In the genomic region with DNA sequence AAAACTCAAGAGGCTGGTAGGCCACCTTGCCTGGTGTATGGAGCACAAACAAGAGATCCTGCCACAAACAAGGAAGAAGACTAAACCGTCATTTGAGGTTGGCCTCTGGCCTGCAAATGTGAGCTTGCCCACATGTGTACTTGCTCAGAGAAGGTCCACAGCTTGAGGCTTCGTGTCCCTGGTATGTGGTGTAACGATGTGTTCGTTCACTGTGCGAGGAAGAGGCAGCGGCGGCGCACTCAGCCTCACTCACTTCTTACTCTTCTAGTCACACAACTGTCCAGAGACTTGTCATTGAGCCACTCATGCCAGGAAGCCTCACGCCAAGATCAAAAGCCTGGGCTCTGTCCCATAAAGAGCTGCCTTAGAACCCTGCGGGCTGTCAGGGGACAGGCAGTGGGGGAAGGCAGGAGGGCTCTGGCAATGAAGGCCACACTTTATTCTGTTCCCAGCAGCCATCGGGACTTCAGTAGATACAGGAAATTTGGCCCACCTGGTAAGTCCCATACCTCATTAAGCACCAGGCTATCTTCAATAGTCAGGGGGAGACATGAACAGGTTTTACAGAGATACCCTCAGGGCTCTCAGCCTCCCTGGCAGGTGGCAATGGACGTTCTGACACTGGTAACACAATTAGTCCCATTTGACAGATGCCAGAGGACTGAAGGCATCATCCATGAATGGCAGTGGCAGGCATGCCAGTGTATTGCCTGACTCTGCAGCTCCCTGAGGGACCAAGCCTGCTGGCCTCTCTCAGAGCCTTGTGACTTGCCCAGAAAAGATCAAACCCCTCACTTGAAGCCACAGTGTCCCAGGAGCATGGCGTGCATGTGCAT, we compare ENCODE assay signal across 22 mouse cellular contexts. TPM values are rescaled to one million over a fixed set of nuclear protein-coding genes. Genes with fewer than 3 reads are reported as not detected.
DNase-seq lines count a peak whose midpoint lies in the region; ATAC-seq and TF ChIP-seq lines count a peak whose summit lies in the region.
"Had no signal": no experiment of that assay in that cellular context is flagged by ENCODE, and none has a peak within 500 bp of the region (broad histone marks: within the 10 kb centered on the region; RNA-seq: fewer than 3 reads in every experiment).

No protein-coding gene starts in this region.

- TF ChIP-seq CTCF in heart, adult 2 months (IDR thresholded peaks at IDR 0.05) = no peak
- no peak for TF ChIP-seq CTCF in lung, postnatal 0 days (IDR thresholded peaks at IDR 0.05)

- H3K79me2 ChIP-seq in heart, adult 2 months (replicated peaks; ENCODE audit: control insufficient read depth, insufficient read depth, low read length) = no peaks in the 10 kb centered on the region

- no peak for TF ChIP-seq EP300 in heart, adult 2 months (IDR thresholded peaks at IDR 0.05; ENCODE audit: insufficient read depth, low read depth, low read length)
- TF ChIP-seq EP300 in lung, postnatal 0 days (IDR thresholded peaks at IDR 0.05) = peak; percentile 8; the same call in 1 of the 2 replicates

- H3K4me2 ChIP-seq in lung, postnatal 0 days (replicated peaks; ENCODE audit: low read depth, low read length) = no peak overlapping the region
- H3K4me2 ChIP-seq: embryonic facial prominence, embryonic 12.5 days; hindbrain, embryonic 15.5 days; intestine, embryonic 15.5 days; limb, embryonic 15.5 days; midbrain, embryonic 12.5 days; neural tube, embryonic 12.5 days had no signal

- peaks cover 16% of the 10 kb centered on the region for H3K4me1 ChIP-seq in heart, adult 2 months (ENCODE audit: control insufficient read depth, insufficient read depth, low read length)
- peaks cover 8% of the 10 kb centered on the region; the same call in 1 of the 2 replicates for H3K4me1 ChIP-seq in lung, postnatal 0 days (ENCODE audit: insufficient read depth, low read depth, low read length)
- H3K4me1 ChIP-seq: embryonic facial prominence, embryonic 12.5 days; hindbrain, embryonic 15.5 days; midbrain, embryonic 12.5 days; neural tube, embryonic 12.5 days had no signal

- TF ChIP-seq POLR2A in heart, adult 2 months (IDR thresholded peaks at IDR 0.05; ENCODE audit: insufficient read depth, low read depth, low read length) = no peak

- intact Hi-C loops in heart, adult 2 months (cut with DNase I) = no loop called here

- H3K27ac ChIP-seq in heart, adult 2 months = 0 out of 2 replicates have a peak overlapping the region, but pooled peaks have one; percentile 20
- H3K27ac ChIP-seq in lung, postnatal 0 days (ENCODE audit: low read length) = no peak overlapping the region
- H3K27ac ChIP-seq: embryonic facial prominence, embryonic 12.5 days; hindbrain, embryonic 15.5 days; intestine, embryonic 15.5 days; limb, embryonic 15.5 days; midbrain, embryonic 12.5 days; neural tube, embryonic 12.5 days had no signal

- no peak overlapping the region for H3K9ac ChIP-seq in heart, adult 2 months (ENCODE audit: low read depth, low read length)
- H3K9ac ChIP-seq in lung, postnatal 0 days (replicated peaks; ENCODE audit: low read depth) = no peak overlapping the region
- H3K9ac ChIP-seq: embryonic facial prominence, embryonic 12.5 days; hindbrain, embryonic 15.5 days; intestine, embryonic 15.5 days; limb, embryonic 15.5 days; liver, postnatal 0 days; midbrain, embryonic 12.5 days; neural tube, embryonic 12.5 days had no signal

- DNase-seq in adrenal gland, postnatal 10 days = peak; percentile 44
- DNase-seq in adrenal gland, postnatal 25 days = no peak
- DNase-seq in heart, adult 2 months = no peak
- no peak for DNase-seq in heart, postnatal 4 days
- peak; percentile 65 for DNase-seq in lung, postnatal 0 days (ENCODE audit: low spot score)
- DNase-seq in lung, adult 18-20 months = no peak
- peak; percentile 53 for DNase-seq in skeletal muscle tissue, adult 2 months (ENCODE audit: low read depth, low spot score)
- DNase-seq: cerebellum, postnatal 10 days; heart, postnatal 36 days; kidney, adult 9 months; kidney, postnatal 36 days; liver, postnatal 0 days; thymus, postnatal 25 days had no signal

- no peaks in the 10 kb centered on the region for H3K9me3 ChIP-seq in lung, postnatal 0 days (ENCODE audit: low read length)
- H3K9me3 ChIP-seq: embryonic facial prominence, embryonic 12.5 days; hindbrain, embryonic 15.5 days; intestine, embryonic 15.5 days; limb, embryonic 15.5 days; midbrain, embryonic 12.5 days; neural tube, embryonic 12.5 days had no signal

- WGBS in heart, adult 2 months = 56% methylated on average over 13 of the region's 13 CpGs
- 47% methylated on average over 13 of the region's 13 CpGs for WGBS in lung, postnatal 0 days

- peak; percentile 70 for ATAC-seq in lung, postnatal 0 days
- ATAC-seq: activated CD4-positive, CD25-positive, alpha-beta regulatory T cell, adult 4 months; CD4-positive, CD25-positive, alpha-beta regulatory T cell, adult 4 months; forebrain, embryonic 14.5 days; intestine, embryonic 15.5 days; liver, postnatal 0 days had no signal

- no peak overlapping the region for H3K4me3 ChIP-seq in heart, adult 2 months
- H3K4me3 ChIP-seq in lung, postnatal 0 days (ENCODE audit: low read depth, low read length) = no peak overlapping the region
- H3K4me3 ChIP-seq: embryonic facial prominence, embryonic 12.5 days; hindbrain, embryonic 15.5 days; intestine, embryonic 15.5 days; limb, embryonic 15.5 days; midbrain, embryonic 12.5 days; neural tube, embryonic 12.5 days had no signal

- H3K36me3 ChIP-seq in heart, adult 2 months (ENCODE audit: control insufficient read depth, insufficient read depth, low read length) = no peaks in the 10 kb centered on the region
- H3K36me3 ChIP-seq in lung, postnatal 0 days (ENCODE audit: insufficient read depth, low read length) = no peaks in the 10 kb centered on the region
- H3K36me3 ChIP-seq: embryonic facial prominence, embryonic 12.5 days; hindbrain, embryonic 15.5 days; intestine, embryonic 15.5 days; limb, embryonic 15.5 days; midbrain, embryonic 12.5 days; neural tube, embryonic 12.5 days had no signal

- no peaks in the 10 kb centered on the region for H3K27me3 ChIP-seq in heart, adult 2 months (ENCODE audit: control insufficient read depth, insufficient read depth, low read length)
- H3K27me3 ChIP-seq in lung, postnatal 0 days (replicated peaks; ENCODE audit: insufficient read depth, low read length) = no peaks in the 10 kb centered on the region
- H3K27me3 ChIP-seq: embryonic facial prominence, embryonic 12.5 days; hindbrain, embryonic 15.5 days; intestine, embryonic 15.5 days; limb, embryonic 15.5 days; midbrain, embryonic 12.5 days; neural tube, embryonic 12.5 days had no signal

RNA-seq across cellular contexts. Expression of gene Mrvi1, which starts 32.3 kb away (rescaled TPM):
- total RNA-seq in adrenal gland, postnatal 10 days (2021) = 10 to 100 TPM; 13.6 to 13.9 TPM
- 6.0 and 9.1 TPM in 2 replicates for total RNA-seq in adrenal gland, postnatal 25 days (2021)
- total RNA-seq in heart, adult 2 months (2021) = 10 to 100 TPM; 16.5 to 18.7 TPM
- polyA plus RNA-seq in heart, adult 2 months (2012; rRNA removed) = 14.8 and 18.1 TPM in 2 replicates
- 10 to 100 TPM; 10.4 to 13.2 TPM for total RNA-seq in heart, postnatal 4 days (2021)
- polyA plus RNA-seq in lung, postnatal 0 days (2015; fragmentation: Nextera tagmentation; extraction: Ambion mirVana) = 1.8 and 2.3 TPM in 2 replicates

Comparison
In these comparisons a context has a peak if more than half of its experiments do, and no peak if none do; other contexts are left out.
1. DNase-seq: peak in adrenal gland, postnatal 10 days (single experiment), lung, postnatal 0 days (single experiment) and skeletal muscle tissue, adult 2 months (single experiment); none in adrenal gland, postnatal 25 days (single experiment), heart, adult 2 months (0 of 2), heart, postnatal 4 days (single experiment) and lung, adult 18-20 months (0 of 2).